Mouse (Mus musculus) embryonic facial prominence, embryonic 14.5 days (tissue): ENCODE data around the gene Mgrn1. TPM values are rescaled to one million over a fixed set of nuclear protein-coding genes. Genes with fewer than 3 reads are reported as not detected.

ENCODE experiments used
- ATAC-seq: fragments of 200-750 bp; cut with Nextera tagmentation; 2 replicates; pipeline ENCODE4 v1.8.0; 2017; ENCODE audit warnings: low read depth, moderate number of reproducible peaks, moderate TSS enrichment
- DNase-seq: peaks from one replicate; pipeline ENCODE4 v3.0.0-alpha.2; 2015; ENCODE audit warnings: low spot score
- H3K27ac ChIP-seq: fragments of 300-500 bp; sonication (generic); replicated peaks from 2 replicates; pipeline ENCODE4 v1.5.1; 2014; ENCODE audit warnings: low read depth, mild to moderate bottlenecking, low read length, moderate library complexity
- H3K27me3 ChIP-seq: fragments of 300-500 bp; sonication (generic); replicated peaks from 2 replicates; pipeline ENCODE4 v1.6.1; 2014; ENCODE audit warnings: low read length; ENCODE audit not compliant: control insufficient read depth, insufficient read depth
- H3K36me3 ChIP-seq: fragments of 300-500 bp; sonication (generic); 2 replicates; pipeline ENCODE4 v1.6.1; 2014; ENCODE audit warnings: low read length, mixed read lengths; ENCODE audit not compliant: control insufficient read depth, insufficient read depth
- H3K4me1 ChIP-seq: fragments of 300-500 bp; sonication (generic); 2 replicates; pipeline ENCODE4 v1.6.1; 2014; ENCODE audit warnings: antibody characterized with exemption, low read length; ENCODE audit not compliant: control insufficient read depth, insufficient read depth
- H3K4me2 ChIP-seq: fragments of 300-500 bp; sonication (generic); 2 replicates; pipeline ENCODE4 v1.6.1; 2014; ENCODE audit warnings: low read depth, mild to moderate bottlenecking, low read length, moderate library complexity, mixed read lengths
- H3K4me3 ChIP-seq: fragments of 300-500 bp; sonication (generic); 2 replicates; pipeline ENCODE4 v1.5.1; 2014; ENCODE audit warnings: low read depth, mild to moderate bottlenecking, low read length
- H3K9ac ChIP-seq: fragments of 300-500 bp; sonication (generic); 2 replicates; pipeline ENCODE4 v1.6.1; 2014; ENCODE audit warnings: low read depth, mild to moderate bottlenecking, low read length, moderate library complexity, mixed read lengths
- H3K9me3 ChIP-seq: fragments of 300-500 bp; sonication (generic); 2 replicates; pipeline ENCODE4 v1.6.1; 2016; ENCODE audit warnings: low read length; ENCODE audit not compliant: control insufficient read depth
- WGBS: fragments of 180-500 bp; shearing (Covaris S2); extraction: QIAGEN DNeasy Blood & Tissue Kit; methylation state at CpG from one replicate; pipeline ENCODE4 v1.1.7; 2014; 5-methylcytosine and 5-hydroxymethylcytosine counted together
- polyA plus RNA-seq: library from polyadenylated mRNA; unstranded; fragments of >200 nt; fragmentation: Nextera tagmentation; extraction: Ambion mirVana; gene quantifications from 2 replicates; pipeline ENCODE4 v1.2.1, GENCODE M21; 2014

Mgrn1 gene
- polyA plus RNA-seq, 1 experiment from 2014 or later = 76.2 TPM

DNA sequence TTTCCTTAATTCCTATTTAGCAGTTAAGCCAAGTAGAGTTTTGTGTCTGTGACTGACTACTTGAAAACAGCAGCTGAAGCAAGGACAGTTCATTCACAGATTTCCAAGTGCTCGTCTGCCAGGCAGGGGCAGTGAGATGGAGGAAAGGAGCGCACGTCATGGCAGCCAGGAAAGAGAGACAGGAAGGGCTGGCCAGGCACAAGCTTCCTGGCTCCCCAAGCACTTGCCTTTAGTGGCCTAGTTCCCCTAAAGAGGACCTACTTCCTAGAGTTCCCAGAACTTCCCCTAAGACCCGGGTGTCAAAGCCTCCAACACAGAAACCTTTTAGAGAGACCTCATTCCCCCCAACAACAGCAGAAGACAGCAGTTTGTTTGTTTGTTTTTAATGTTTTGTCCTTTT is 34.5 kb downstream of the Mgrn1 start:
- peaks cover 82% of the 10 kb centered on the region for H3K36me3 ChIP-seq
- DNase-seq (no peak), ATAC-seq (no peak)
- H3K4me3 ChIP-seq = no peak overlapping the region
- H3K4me1 ChIP-seq = no peaks in the 10 kb centered on the region
- no peak overlapping the region for H3K4me2 ChIP-seq
- no peak overlapping the region for H3K9ac ChIP-seq
- H3K9me3 ChIP-seq = no peaks in the 10 kb centered on the region
- WGBS = 67% methylated on average over 4 of the region's 4 CpGs
- H3K27ac ChIP-seq = no peak overlapping the region
- H3K27me3 ChIP-seq = no peaks in the 10 kb centered on the region

DNA sequence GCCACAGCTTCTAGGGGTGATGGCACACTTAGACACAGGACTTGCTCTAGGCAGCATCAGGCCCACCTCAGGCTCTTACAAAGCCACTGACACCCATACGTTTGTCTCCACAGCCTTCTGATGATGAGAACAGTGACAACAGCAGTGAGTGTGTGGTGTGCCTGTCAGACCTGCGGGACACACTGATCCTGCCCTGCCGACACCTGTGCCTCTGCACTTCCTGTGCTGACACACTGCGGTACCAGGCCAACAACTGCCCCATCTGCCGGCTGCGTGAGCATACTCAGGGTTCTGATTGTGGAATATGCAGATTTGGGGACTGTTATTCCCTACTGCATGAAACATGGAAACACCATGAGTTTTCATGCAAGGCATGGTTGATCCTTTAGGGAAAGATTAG is 36.4 kb downstream of the Mgrn1 start:
- ATAC-seq (no peak), DNase-seq (no peak)
- Histone ChIP-seq H3K4me1 (no peaks in the 10 kb centered on the region), H3K27ac (no peak overlapping the region), H3K9ac (no peak overlapping the region), H3K27me3 (no peaks in the 10 kb centered on the region), H3K9me3 (no peaks in the 10 kb centered on the region), H3K4me2 (no peak overlapping the region), H3K36me3 (peaks cover 86% of the 10 kb centered on the region), H3K4me3 (no peak overlapping the region)
- 98% methylated on average over 6 of the region's 6 CpGs for WGBS

DNA sequence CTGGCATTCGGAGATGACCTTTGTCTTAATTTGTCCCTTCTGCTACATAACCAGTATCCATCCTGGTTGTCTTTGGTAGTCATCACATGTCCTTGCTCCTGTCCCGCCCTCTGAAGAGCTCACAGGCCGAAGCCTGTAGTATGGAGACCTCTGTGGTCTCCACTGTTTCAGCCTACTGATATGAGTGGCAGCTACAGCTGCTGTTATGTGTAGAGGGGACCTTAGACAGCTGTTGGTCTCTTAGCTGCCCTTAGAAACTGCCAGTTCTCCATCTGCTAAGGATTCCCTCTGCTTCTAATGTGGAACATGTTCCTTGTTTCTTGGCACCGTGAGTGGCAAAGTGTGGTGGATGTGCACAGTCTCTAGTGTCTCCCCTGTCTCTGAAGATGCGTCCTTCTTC is 37.9 kb downstream of the Mgrn1 start:
- H3K27ac ChIP-seq = no peak overlapping the region
- H3K9me3 ChIP-seq = no peaks in the 10 kb centered on the region
- ATAC-seq = no peak
- no peaks in the 10 kb centered on the region for H3K27me3 ChIP-seq
- peaks cover 95% of the 10 kb centered on the region for H3K36me3 ChIP-seq
- no peak overlapping the region for H3K4me2 ChIP-seq
- no peaks in the 10 kb centered on the region for H3K4me1 ChIP-seq
- H3K9ac ChIP-seq = no peak overlapping the region
- no peak for DNase-seq
- H3K4me3 ChIP-seq = no peak overlapping the region
- WGBS = 85% methylated on average over 5 of the region's 5 CpGs

DNA sequence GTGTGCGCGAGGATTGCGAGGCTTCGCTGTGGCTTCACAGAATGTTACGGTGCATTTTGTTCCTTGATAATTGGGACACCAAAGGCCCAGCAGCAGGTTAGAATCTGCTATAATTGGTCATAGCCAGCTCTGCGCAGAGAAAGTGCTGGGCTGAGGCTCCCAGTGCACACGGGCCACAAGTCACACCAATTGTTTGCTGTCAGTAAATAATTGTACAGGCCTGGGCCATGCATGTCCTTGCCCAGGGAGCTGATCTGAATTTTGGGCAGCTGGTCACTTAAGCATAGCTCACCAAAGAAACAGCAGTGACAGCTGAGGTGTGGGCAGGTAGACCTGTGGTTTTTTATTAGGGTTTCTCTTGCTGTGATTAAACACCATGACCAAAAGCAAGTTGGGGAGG is 41.9 kb downstream of the Mgrn1 start:
- peaks cover 100% of the 10 kb centered on the region for H3K36me3 ChIP-seq
- ATAC-seq (no peak), DNase-seq (no peak)
- WGBS = 91% methylated on average over 7 of the region's 7 CpGs
- no peaks in the 10 kb centered on the region for H3K9me3 ChIP-seq
- H3K4me2 ChIP-seq = no peak overlapping the region
- no peaks in the 10 kb centered on the region for H3K27me3 ChIP-seq
- H3K9ac ChIP-seq = no peak overlapping the region
- H3K4me1 ChIP-seq = no peaks in the 10 kb centered on the region
- no peak overlapping the region for H3K27ac ChIP-seq
- no peak overlapping the region for H3K4me3 ChIP-seq

DNA sequence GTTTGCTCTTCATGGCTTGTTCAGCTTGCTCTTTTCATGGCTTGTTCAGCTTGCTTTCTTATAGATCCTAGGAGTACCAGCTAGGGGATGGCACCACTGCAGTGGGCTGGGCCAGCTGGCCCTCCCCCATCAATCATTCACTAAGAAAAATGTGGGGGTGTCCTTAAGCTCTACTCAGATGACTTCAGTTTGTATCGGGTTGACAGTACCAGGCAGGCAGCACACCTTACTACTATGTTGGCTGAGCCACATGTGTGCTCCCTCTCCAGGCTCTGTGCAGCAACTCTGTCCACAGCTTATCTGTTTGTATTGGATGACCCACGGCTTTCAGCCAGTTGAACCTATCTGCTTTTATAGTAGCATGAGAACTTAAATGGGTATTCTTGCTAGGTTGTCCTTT is 42.4 kb downstream of the Mgrn1 start:
- 85% methylated on average over 2 of the region's 2 CpGs for WGBS
- no peaks in the 10 kb centered on the region for H3K27me3 ChIP-seq
- H3K4me1 ChIP-seq = no peaks in the 10 kb centered on the region
- H3K4me3 ChIP-seq = no peak overlapping the region
- no peak overlapping the region for H3K27ac ChIP-seq
- peaks cover 100% of the 10 kb centered on the region for H3K36me3 ChIP-seq
- no peak overlapping the region for H3K4me2 ChIP-seq
- no peak overlapping the region for H3K9ac ChIP-seq
- ATAC-seq = no peak
- no peaks in the 10 kb centered on the region for H3K9me3 ChIP-seq
- DNase-seq = no peak

DNA sequence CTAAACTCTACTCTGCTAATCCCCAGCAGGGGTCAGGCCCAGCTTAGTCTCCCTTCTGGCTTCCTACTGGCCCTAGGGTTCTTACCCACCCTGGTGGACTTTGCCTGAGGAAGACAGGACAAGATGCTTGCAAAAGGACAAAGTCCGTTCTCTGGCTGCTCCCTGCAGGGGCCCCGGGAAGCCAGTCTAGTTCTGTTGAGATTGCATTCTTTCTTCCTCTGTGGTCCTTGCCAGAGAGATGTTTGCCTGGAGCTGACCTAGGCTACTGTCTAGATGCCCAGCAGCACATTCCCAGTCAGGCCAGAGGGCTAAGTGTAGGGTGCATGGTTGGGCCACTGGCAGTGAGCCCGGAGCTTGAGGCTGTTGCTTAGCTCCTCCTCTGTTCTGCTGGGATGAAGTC is 46.4 kb downstream of the Mgrn1 start:
- Histone ChIP-seq H3K27me3 (no peaks in the 10 kb centered on the region), H3K4me1 (no peaks in the 10 kb centered on the region), H3K9ac (no peak overlapping the region), H3K4me3 (no peak overlapping the region), H3K4me2 (no peak overlapping the region), H3K9me3 (no peaks in the 10 kb centered on the region), H3K36me3 (peaks cover 97% of the 10 kb centered on the region), H3K27ac (no peak overlapping the region)
- DNase-seq = no peak
- WGBS = 94% methylated on average over 3 of the region's 3 CpGs
- no peak for ATAC-seq

DNA sequence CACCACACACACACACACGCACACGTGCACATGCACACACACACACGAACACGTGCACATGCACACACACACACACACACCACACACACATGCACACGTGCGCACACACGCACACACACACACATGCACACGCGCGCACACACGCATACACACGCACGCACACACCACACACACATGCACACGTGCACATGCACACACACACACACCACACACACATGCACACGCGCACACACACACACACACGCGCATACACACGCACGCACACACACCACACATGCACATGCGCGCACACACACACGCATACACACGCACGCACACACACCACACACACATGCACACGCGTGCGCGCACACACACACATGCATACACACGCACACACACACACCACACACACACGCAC is 49.4 kb downstream of the Mgrn1 start:
- no peak for DNase-seq
- Histone ChIP-seq H3K4me1 (0 out of 2 replicates have a peak, but pooled peaks cover 3% of the 10 kb centered on the region), H3K27ac (no peak overlapping the region), H3K4me2 (no peak overlapping the region), H3K9ac (no peak overlapping the region), H3K4me3 (no peak overlapping the region), H3K27me3 (no peaks in the 10 kb centered on the region), H3K9me3 (no peaks in the 10 kb centered on the region), H3K36me3 (peaks cover 75% of the 10 kb centered on the region)
- ATAC-seq = no peak
- WGBS = 98% methylated on average over 31 of the region's 31 CpGs

DNA sequence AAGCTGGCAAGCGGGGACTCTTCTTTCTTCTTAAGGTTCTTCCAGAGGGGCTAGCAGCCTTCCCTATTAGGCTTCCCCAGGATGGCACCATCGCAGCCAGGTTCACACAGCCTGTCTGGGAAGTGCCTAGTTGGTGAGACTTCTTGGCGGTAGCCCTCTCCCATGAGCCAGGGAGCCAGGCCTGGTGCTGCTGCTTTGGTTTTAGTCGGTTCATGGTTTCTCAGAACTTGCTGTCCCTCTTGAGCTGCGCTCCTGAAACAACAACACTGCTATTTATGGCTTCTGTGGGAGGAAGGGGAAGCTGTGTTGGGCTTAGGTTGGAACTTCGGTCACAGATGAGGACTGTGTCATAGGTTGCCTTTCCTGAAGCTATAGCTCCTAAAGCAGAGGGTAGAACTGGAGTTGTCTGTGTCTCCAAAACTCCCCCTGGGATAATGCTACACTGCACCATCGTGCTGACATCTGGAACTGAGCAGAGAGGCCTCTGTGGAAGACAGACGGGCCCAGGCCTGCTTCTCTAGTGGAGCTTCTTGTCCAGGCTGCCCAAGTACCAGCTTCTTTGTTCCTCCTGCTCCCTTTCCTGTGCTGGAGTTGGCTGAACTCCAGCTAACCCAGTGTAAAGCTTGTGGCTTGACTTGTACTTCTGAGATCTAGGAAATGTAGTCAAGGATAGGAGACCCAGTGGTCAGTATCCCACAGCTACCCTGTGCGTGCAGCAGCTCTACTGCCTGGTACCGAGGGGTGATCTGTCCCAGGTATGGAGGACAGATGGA is 50.1 kb downstream of the Mgrn1 start:
- Histone ChIP-seq H3K36me3 (peaks cover 75% of the 10 kb centered on the region), H3K9ac (no peak overlapping the region), H3K4me3 (no peak overlapping the region), H3K27ac (no peak overlapping the region), H3K27me3 (no peaks in the 10 kb centered on the region), H3K9me3 (no peaks in the 10 kb centered on the region), H3K4me2 (no peak overlapping the region), H3K4me1 (0 out of 2 replicates have a peak, but pooled peaks cover 3% of the 10 kb centered on the region)
- 83% methylated on average over 10 of the region's 10 CpGs for WGBS
- ATAC-seq = no peak
- DNase-seq = peak; percentile 45
